Mouse (Mus musculus): ENCODE measurements around the gene Pip4k2b. TPM values are rescaled to one million over a fixed set of nuclear protein-coding genes. Genes with fewer than 3 reads are reported as not detected.

The Pip4k2b gene
- polyA plus RNA-seq, 1 experiment from 2014 or later: 1.1 TPM

GRCm38 (mm10) chr11:97697199-97697890 is 47.2 kb downstream of the Pip4k2b start:
- H3K9me3 ChIP-seq (ENCODE audit: control insufficient read depth, low read length): no peaks in the 10 kb centered on the region
- peaks cover 10% of the 10 kb centered on the region for H3K36me3 ChIP-seq (ENCODE audit: control insufficient read depth, insufficient read depth, low read length)
- H3K27ac ChIP-seq (replicated peaks in 1 of 2; ENCODE audit: control insufficient read depth in 1 of 2, insufficient read depth in 1 of 2, low read depth in 2 of 2, low read length in 2 of 2): peak overlapping the region; percentile 27 to 100; a peak in 3 of 4 replicates
- H3K4me2 ChIP-seq (ENCODE audit: low read length): peak overlapping the region; percentile 95
- no peak for ATAC-seq (ENCODE audit: insufficient number of reproducible peaks, insufficient read depth, low FRiP score, low read depth)
- H3K4me3 ChIP-seq (ENCODE audit: control insufficient read depth in 1 of 2, insufficient read depth in 1 of 2, low read depth in 1 of 2, low read length in 2 of 2): peak overlapping the region; percentile 78 to 90
- H3K27me3 ChIP-seq (ENCODE audit: control insufficient read depth, insufficient read depth, low read length): no peaks in the 10 kb centered on the region
- WGBS: 53% methylated on average over 11 of the region's 11 CpGs
- peaks cover 36 to 58% of the 10 kb centered on the region in 2 experiments for H3K4me1 ChIP-seq (ENCODE audit: control insufficient read depth in 2 of 2, insufficient read depth in 2 of 2, low read length in 2 of 2)
- peak overlapping the region; percentile 98 for H3K9ac ChIP-seq (ENCODE audit: low read length)

GRCm38 (mm10) chr11:97696669-97697068 is 47.8 kb downstream of the Pip4k2b start:
- Histone ChIP-seq H3K27ac (replicated peaks in 1 of 2; ENCODE audit: control insufficient read depth in 1 of 2, insufficient read depth in 1 of 2, low read depth in 2 of 2, low read length in 2 of 2) (no peak overlapping the region), H3K4me3 (ENCODE audit: control insufficient read depth in 1 of 2, insufficient read depth in 1 of 2, low read depth in 1 of 2, low read length in 2 of 2) (no peak overlapping the region), H3K36me3 (ENCODE audit: control insufficient read depth, insufficient read depth, low read length) (peaks cover 17% of the 10 kb centered on the region), H3K9ac (ENCODE audit: low read length) (0 out of 2 replicates have a peak overlapping the region, but pooled peaks have one; percentile 56), H3K9me3 (ENCODE audit: control insufficient read depth, low read length) (no peaks in the 10 kb centered on the region), H3K27me3 (ENCODE audit: control insufficient read depth, insufficient read depth, low read length) (no peaks in the 10 kb centered on the region), H3K4me1 (ENCODE audit: control insufficient read depth in 2 of 2, insufficient read depth in 2 of 2, low read length in 2 of 2) (peaks cover 36 to 53% of the 10 kb centered on the region in 2 experiments), H3K4me2 (ENCODE audit: low read length) (peak overlapping the region; percentile 31; the same call in 1 of the 2 replicates)
- ATAC-seq (ENCODE audit: insufficient number of reproducible peaks, insufficient read depth, low FRiP score, low read depth): no peak
- WGBS: 80% methylated on average over 8 of the region's 8 CpGs

- no peaks in the 10 kb centered on the region for H3K27me3 ChIP-seq (ENCODE audit: control insufficient read depth, insufficient read depth, low read length)
- 55% methylated on average over 9 of the region's 9 CpGs for WGBS
- H3K36me3 ChIP-seq (ENCODE audit: control insufficient read depth, insufficient read depth, low read length): peaks cover 25% of the 10 kb centered on the region
- H3K4me3 ChIP-seq (ENCODE audit: control insufficient read depth in 1 of 2, insufficient read depth in 1 of 2, low read depth in 1 of 2, low read length in 2 of 2): no peak overlapping the region
- H3K9me3 ChIP-seq (ENCODE audit: control insufficient read depth, low read length): no peaks in the 10 kb centered on the region
- H3K4me1 ChIP-seq (ENCODE audit: control insufficient read depth in 2 of 2, insufficient read depth in 2 of 2, low read length in 2 of 2): peaks cover 29 to 44% of the 10 kb centered on the region in 2 experiments
- peak overlapping the region; percentile 31 for H3K4me2 ChIP-seq (ENCODE audit: low read length)
- peak overlapping the region; percentile 59 to 61 for H3K27ac ChIP-seq (replicated peaks in 1 of 2; ENCODE audit: control insufficient read depth in 1 of 2, insufficient read depth in 1 of 2, low read depth in 2 of 2, low read length in 2 of 2)
- peak overlapping the region; percentile 56 for H3K9ac ChIP-seq (ENCODE audit: low read length)
- no peak for ATAC-seq (ENCODE audit: insufficient number of reproducible peaks, insufficient read depth, low FRiP score, low read depth)
Measured at GRCm38 (mm10) chr11:97695712-97696401, 48.6 kb downstream of the Pip4k2b start.

GRCm38 (mm10) chr11:97694921-97695711 is 49.4 kb downstream of the Pip4k2b start:
- Histone ChIP-seq H3K4me2 (ENCODE audit: low read length) (peak overlapping the region; percentile 23; the same call in 1 of the 2 replicates), H3K36me3 (ENCODE audit: control insufficient read depth, insufficient read depth, low read length) (peaks cover 32% of the 10 kb centered on the region), H3K4me3 (ENCODE audit: control insufficient read depth in 1 of 2, insufficient read depth in 1 of 2, low read depth in 1 of 2, low read length in 2 of 2) (no peak overlapping the region), H3K9me3 (ENCODE audit: control insufficient read depth, low read length) (no peaks in the 10 kb centered on the region), H3K9ac (ENCODE audit: low read length) (peak overlapping the region; percentile 56), H3K4me1 (ENCODE audit: control insufficient read depth in 2 of 2, insufficient read depth in 2 of 2, low read length in 2 of 2) (peaks cover 29 to 44% of the 10 kb centered on the region in 2 experiments), H3K27me3 (ENCODE audit: control insufficient read depth, insufficient read depth, low read length) (no peaks in the 10 kb centered on the region), H3K27ac (replicated peaks in 1 of 2; ENCODE audit: control insufficient read depth in 1 of 2, insufficient read depth in 1 of 2, low read depth in 2 of 2, low read length in 2 of 2) (peak overlapping the region; percentile 59 to 61)
- 59% methylated on average over 17 of the region's 17 CpGs for WGBS
- ATAC-seq (ENCODE audit: insufficient number of reproducible peaks, insufficient read depth, low FRiP score, low read depth): no peak

GRCm38 (mm10) chr11:97694435-97694834 is 50.1 kb downstream of the Pip4k2b start:
- no peaks in the 10 kb centered on the region for H3K27me3 ChIP-seq (ENCODE audit: control insufficient read depth, insufficient read depth, low read length)
- peak overlapping the region; percentile 31; the same call in 1 of the 2 replicates for H3K9ac ChIP-seq (ENCODE audit: low read length)
- H3K9me3 ChIP-seq (ENCODE audit: control insufficient read depth, low read length): no peaks in the 10 kb centered on the region
- peaks cover 39% of the 10 kb centered on the region for H3K36me3 ChIP-seq (ENCODE audit: control insufficient read depth, insufficient read depth, low read length)
- peaks cover 29 to 44% of the 10 kb centered on the region in 2 experiments for H3K4me1 ChIP-seq (ENCODE audit: control insufficient read depth in 2 of 2, insufficient read depth in 2 of 2, low read length in 2 of 2)
- H3K4me3 ChIP-seq (ENCODE audit: control insufficient read depth in 1 of 2, insufficient read depth in 1 of 2, low read depth in 1 of 2, low read length in 2 of 2): no peak overlapping the region
- H3K4me2 ChIP-seq (ENCODE audit: low read length): no peak overlapping the region
- WGBS: 85% methylated on average over 4 of the region's 4 CpGs
- H3K27ac ChIP-seq (replicated peaks in 1 of 2; ENCODE audit: control insufficient read depth in 1 of 2, insufficient read depth in 1 of 2, low read depth in 2 of 2, low read length in 2 of 2): peak overlapping the region in 1 of 2 experiments; percentile 61; a peak in 2 of 4 replicates
- ATAC-seq (ENCODE audit: insufficient number of reproducible peaks, insufficient read depth, low FRiP score, low read depth): no peak

GRCm38 (mm10) chr11:97689861-97690260 is 54.6 kb downstream of the Pip4k2b start:
- H3K27me3 ChIP-seq (ENCODE audit: control insufficient read depth, insufficient read depth, low read length): no peaks in the 10 kb centered on the region

DNA sequence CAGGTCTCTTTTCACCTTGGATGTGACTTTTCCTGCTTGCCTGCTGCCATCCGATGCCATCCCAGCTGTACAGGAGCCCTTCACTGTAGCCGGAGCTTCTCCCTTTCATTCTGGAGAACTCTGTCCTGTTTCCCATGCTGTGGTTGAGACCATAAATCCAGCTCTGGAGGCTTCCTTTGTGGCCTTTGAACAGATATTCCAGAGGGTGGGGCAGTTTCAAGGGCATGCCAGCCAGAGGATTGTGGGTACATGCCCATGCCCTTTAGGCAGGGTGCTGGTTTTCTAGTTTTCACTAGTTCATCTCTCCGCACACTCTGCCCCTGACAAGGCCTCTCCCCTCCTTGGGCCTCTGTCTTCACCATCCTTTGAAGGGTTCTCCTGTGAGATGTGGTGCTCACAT is 57.4 kb downstream of the Pip4k2b start:
- Histone ChIP-seq H3K4me2 (ENCODE audit: low read length) (0 out of 2 replicates have a peak overlapping the region, but pooled peaks have one; percentile 73), H3K4me3 (ENCODE audit: control insufficient read depth in 1 of 2, insufficient read depth in 1 of 2, low read depth in 1 of 2, low read length in 2 of 2) (no peak overlapping the region), H3K4me1 (ENCODE audit: control insufficient read depth in 2 of 2, insufficient read depth in 2 of 2, low read length in 2 of 2) (peaks cover 11 to 12% of the 10 kb centered on the region in 2 experiments), H3K9ac (ENCODE audit: low read length) (peak overlapping the region; percentile 35), H3K27me3 (ENCODE audit: control insufficient read depth, insufficient read depth, low read length) (no peaks in the 10 kb centered on the region), H3K36me3 (ENCODE audit: control insufficient read depth, insufficient read depth, low read length) (peaks cover 48% of the 10 kb centered on the region), H3K9me3 (ENCODE audit: control insufficient read depth, low read length) (no peaks in the 10 kb centered on the region), H3K27ac (replicated peaks in 1 of 2; ENCODE audit: control insufficient read depth in 1 of 2, insufficient read depth in 1 of 2, low read depth in 2 of 2, low read length in 2 of 2) (no peak overlapping the region)
- ATAC-seq (ENCODE audit: insufficient number of reproducible peaks, insufficient read depth, low FRiP score, low read depth): no peak
- 82% methylated on average over 3 of the region's 3 CpGs for WGBS

More at GRCm38 (mm10) chr11:97689861-97690260, 54.6 kb downstream of the Pip4k2b start:
- peaks cover 49% of the 10 kb centered on the region for H3K36me3 ChIP-seq (ENCODE audit: control insufficient read depth, insufficient read depth, low read length)
- no peak overlapping the region for H3K9ac ChIP-seq (ENCODE audit: low read length)
- WGBS: 28% methylated on average over 10 of the region's 10 CpGs
- no peak overlapping the region for H3K27ac ChIP-seq (replicated peaks in 1 of 2; ENCODE audit: control insufficient read depth in 1 of 2, insufficient read depth in 1 of 2, low read depth in 2 of 2, low read length in 2 of 2)
- no peak overlapping the region for H3K4me2 ChIP-seq (ENCODE audit: low read length)
- H3K4me1 ChIP-seq (ENCODE audit: control insufficient read depth in 2 of 2, insufficient read depth in 2 of 2, low read length in 2 of 2): peaks cover 16 to 19% of the 10 kb centered on the region in 2 experiments
- no peak for ATAC-seq (ENCODE audit: insufficient number of reproducible peaks, insufficient read depth, low FRiP score, low read depth)
- no peaks in the 10 kb centered on the region for H3K9me3 ChIP-seq (ENCODE audit: control insufficient read depth, low read length)
- H3K4me3 ChIP-seq (ENCODE audit: control insufficient read depth in 1 of 2, insufficient read depth in 1 of 2, low read depth in 1 of 2, low read length in 2 of 2): no peak overlapping the region

All from heart, embryonic 14.5 days (tissue).